Mouse (Mus musculus): ENCODE measurements around the gene Fbxo36. TPM values are rescaled to one million over a fixed set of nuclear protein-coding genes. Genes with fewer than 3 reads are reported as not detected.

Gene Fbxo36
- polyA plus RNA-seq, 1 experiment from 2014 or later = 8.3 TPM

DNA sequence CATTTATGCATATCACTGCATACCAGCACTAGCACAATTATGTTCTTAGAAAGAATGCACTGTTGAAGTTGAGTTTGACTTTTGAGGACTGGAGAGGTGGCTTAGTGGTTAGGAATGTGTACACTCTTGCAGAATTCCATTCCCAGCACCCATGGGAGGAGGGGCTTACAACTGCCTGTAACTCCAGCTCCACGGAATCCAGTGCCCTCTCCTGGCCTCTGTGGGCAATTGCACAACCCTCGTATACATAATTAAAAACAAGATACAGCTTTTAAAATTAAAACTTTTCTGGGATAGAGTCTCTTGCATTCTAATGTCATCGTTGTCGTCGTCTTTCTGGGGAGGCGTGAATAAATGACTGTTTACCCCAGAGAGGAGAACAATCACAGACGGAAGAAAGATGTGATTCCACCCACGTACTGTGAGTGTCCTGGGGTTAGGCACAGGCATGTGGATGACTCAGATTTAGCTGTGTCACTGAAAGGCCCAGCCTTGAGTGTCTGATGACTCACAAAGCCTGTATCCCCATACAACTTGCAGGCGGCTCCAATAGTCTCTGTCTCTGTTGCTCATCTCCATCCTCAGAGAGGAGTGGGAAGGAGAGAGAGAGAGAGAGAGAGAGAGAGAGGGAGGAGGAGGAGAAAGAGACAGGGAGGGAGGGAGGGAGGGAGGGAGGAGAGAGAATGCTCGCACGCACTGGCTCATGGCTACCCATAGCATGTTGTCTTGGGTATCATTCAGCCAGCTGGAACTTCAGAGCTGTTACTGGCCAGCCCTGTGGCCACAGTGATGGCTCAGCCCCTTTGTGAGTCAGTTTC, 41.8 kb downstream of the Fbxo36 start:
- no peaks in the 10 kb centered on the region for H3K27me3 ChIP-seq
- no peaks in the 10 kb centered on the region for H3K4me1 ChIP-seq
- H3K9ac ChIP-seq = no peak overlapping the region
- H3K36me3 ChIP-seq = no peaks in the 10 kb centered on the region
- H3K4me2 ChIP-seq (replicated peaks) = no peak overlapping the region
- H3K9me3 ChIP-seq = peaks cover 4% of the 10 kb centered on the region; the same call in 1 of the 2 replicates
- H3K4me3 ChIP-seq = no peak overlapping the region
- ATAC-seq (ENCODE audit: low FRiP score, low read depth) = no peak
- WGBS = 67% methylated on average over 11 of the region's 11 CpGs
- H3K27ac ChIP-seq = no peak overlapping the region

DNA sequence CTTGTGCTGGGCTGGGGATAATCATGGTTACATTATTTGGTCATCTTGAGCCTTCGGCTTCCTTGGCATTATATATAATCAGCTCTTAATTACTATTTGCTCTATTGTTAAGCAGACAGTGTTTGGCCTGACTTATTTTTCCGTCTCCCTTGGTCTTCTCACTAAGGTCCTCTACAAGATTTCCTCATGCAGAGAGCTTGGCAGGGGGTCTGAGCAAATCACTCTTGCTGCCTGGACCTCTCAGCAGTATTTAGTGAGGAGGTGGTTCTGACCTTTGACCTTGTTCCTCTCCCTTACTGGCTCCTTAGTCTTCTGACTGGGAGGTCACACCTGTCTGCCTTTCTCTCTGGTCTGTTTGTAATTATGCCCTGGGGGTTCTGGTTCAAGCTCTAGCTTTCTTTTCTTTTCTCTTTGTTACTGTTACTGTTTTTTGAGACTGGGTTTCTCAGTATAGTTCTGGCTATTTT, 42.5 kb downstream of the Fbxo36 start:
- no peak overlapping the region for H3K4me2 ChIP-seq (replicated peaks)
- ATAC-seq (ENCODE audit: low FRiP score, low read depth) = no peak
- no peak overlapping the region for H3K27ac ChIP-seq
- peaks cover 4% of the 10 kb centered on the region; the same call in 1 of the 2 replicates for H3K9me3 ChIP-seq
- no peaks in the 10 kb centered on the region for H3K36me3 ChIP-seq
- WGBS = 18% methylated on average over 2 of the region's 2 CpGs
- H3K9ac ChIP-seq = no peak overlapping the region
- H3K4me3 ChIP-seq = no peak overlapping the region
- no peaks in the 10 kb centered on the region for H3K27me3 ChIP-seq
- H3K4me1 ChIP-seq = no peaks in the 10 kb centered on the region

DNA sequence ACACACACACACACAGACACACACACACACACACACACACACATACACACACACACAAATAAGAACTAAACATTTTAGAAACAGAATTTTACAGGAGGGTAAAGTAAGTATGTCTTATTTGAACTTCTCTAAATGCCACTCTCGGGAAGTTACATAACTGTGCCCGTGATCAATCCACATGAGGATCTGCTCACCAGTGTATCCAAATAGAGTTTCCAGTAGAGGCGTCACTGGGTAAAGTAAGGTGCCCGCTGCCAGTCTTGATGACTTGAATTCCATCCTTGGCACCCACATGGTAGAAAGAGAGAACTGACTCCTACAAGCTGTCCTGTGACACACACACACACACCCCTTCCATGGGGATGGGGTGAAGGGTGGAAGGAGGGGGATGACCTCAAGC, 43.3 kb downstream of the Fbxo36 start:
- 85% methylated on average over 4 of the region's 4 CpGs for WGBS
- Histone ChIP-seq H3K27ac (no peak overlapping the region), H3K9me3 (peaks cover 4% of the 10 kb centered on the region; the same call in 1 of the 2 replicates), H3K4me1 (no peaks in the 10 kb centered on the region), H3K27me3 (no peaks in the 10 kb centered on the region), H3K36me3 (no peaks in the 10 kb centered on the region), H3K4me3 (no peak overlapping the region), H3K9ac (no peak overlapping the region), H3K4me2 (replicated peaks) (no peak overlapping the region)
- ATAC-seq (ENCODE audit: low FRiP score, low read depth) = no peak

DNA sequence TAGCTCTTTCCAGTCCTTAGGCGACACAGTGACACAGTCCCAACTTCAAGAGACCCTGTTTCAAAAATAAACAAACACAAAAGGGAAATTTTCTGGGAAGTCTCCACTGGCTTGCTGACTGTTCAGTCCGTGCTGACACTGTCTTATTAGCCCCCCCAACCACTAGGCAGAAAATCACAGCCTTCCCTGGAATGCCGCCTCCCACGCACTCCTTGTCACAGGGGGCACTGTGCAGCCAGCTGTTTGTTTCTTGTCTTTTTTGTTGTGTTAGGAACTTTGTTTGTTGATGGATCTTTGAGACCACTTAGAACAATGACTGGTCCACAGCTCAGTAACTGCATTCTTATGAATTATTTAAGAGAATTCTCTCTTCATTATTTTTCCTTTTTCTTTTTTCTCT, 44.2 kb downstream of the Fbxo36 start:
- Histone ChIP-seq H3K27ac (no peak overlapping the region), H3K4me3 (no peak overlapping the region), H3K36me3 (no peaks in the 10 kb centered on the region), H3K4me2 (replicated peaks) (no peak overlapping the region), H3K27me3 (no peaks in the 10 kb centered on the region), H3K4me1 (no peaks in the 10 kb centered on the region), H3K9me3 (peaks cover 4% of the 10 kb centered on the region; the same call in 1 of the 2 replicates), H3K9ac (no peak overlapping the region)
- no peak for ATAC-seq (ENCODE audit: low FRiP score, low read depth)
- 67% methylated on average over 4 of the region's 4 CpGs for WGBS

DNA sequence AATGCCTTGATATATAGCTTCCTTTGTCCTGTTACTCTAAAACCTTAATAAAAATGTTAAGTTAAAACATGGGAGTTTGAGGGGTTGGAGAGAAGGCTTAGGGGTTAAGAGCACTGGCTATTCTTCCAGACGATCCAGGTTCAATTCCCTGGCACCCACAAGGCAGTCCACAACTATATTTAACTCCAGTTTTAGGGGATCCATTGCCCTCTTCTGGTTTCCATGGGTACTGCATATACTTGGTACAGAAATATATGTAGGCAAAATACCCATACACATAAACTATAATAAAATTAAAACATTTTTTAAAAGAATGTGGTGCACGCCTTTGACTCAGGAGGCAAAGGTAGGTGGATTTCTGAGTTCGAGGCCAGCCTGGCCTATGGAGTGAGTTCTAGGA, 45.5 kb downstream of the Fbxo36 start:
- no peak overlapping the region for H3K4me3 ChIP-seq
- H3K4me2 ChIP-seq (replicated peaks) = no peak overlapping the region
- peaks cover 4% of the 10 kb centered on the region; the same call in 1 of the 2 replicates for H3K9me3 ChIP-seq
- no peaks in the 10 kb centered on the region for H3K4me1 ChIP-seq
- no peak overlapping the region for H3K27ac ChIP-seq
- H3K36me3 ChIP-seq = no peaks in the 10 kb centered on the region
- ATAC-seq (ENCODE audit: low FRiP score, low read depth) = no peak
- no peaks in the 10 kb centered on the region for H3K27me3 ChIP-seq
- no peak overlapping the region for H3K9ac ChIP-seq
- 81% methylated on average over 3 of the region's 3 CpGs for WGBS

DNA sequence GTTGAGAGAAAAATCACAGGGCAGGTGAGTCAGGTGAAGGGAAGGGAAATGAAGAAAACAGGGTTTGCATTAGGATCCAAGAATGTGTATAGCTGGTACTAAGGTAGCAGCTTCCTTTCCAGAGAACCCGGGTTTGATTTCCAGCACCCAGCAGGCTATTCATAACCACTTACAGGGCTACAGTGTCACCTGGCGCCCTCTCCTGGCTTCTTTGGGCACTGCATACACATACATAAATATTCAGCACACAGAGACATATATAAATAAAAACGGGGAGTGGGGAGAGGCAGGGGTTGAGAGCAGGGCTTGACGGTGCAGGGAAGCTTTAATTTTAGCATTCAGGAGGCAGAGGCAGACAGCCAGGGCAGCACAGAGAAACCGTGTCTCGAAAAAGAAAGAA, 46.3 kb downstream of the Fbxo36 start:
- H3K9ac ChIP-seq = no peak overlapping the region
- peaks cover 4% of the 10 kb centered on the region; the same call in 1 of the 2 replicates for H3K9me3 ChIP-seq
- 89% methylated on average over 6 of the region's 6 CpGs for WGBS
- no peak overlapping the region for H3K27ac ChIP-seq
- no peaks in the 10 kb centered on the region for H3K27me3 ChIP-seq
- no peaks in the 10 kb centered on the region for H3K4me1 ChIP-seq
- no peak for ATAC-seq (ENCODE audit: low FRiP score, low read depth)
- H3K4me2 ChIP-seq (replicated peaks) = no peak overlapping the region
- H3K4me3 ChIP-seq = no peak overlapping the region
- no peaks in the 10 kb centered on the region for H3K36me3 ChIP-seq

DNA sequence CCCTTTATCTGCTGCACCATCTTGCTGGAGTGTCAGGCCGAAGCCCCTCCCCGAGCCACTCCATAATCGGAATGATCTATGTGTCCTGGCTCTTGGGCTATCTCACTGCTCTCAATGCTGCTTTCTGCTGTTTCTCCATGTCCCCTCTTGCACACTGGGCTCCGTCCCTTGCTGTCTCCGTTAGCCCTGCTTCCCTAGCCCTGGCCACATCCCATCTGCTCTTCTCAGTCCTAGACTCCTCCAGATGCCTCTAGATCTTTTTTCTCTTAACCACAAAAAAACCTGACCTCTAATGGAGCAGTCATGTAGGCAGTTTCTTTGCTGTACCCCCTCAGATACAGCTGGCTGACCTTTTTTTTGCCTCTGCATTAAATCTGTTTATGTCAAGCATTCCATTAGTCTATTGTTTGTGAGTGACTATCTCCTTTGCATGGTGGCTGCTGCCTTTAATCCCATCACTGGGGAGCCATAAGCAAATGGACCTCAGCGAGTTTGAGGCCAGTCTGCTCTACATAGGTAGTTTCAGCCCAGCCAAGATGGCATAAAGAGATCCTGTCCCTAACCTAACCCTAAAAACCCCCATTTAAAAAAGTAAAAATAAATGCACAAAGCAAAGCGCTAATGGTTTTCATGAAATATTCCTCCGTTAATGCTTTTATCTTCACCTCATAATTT, 49.8 kb downstream of the Fbxo36 start:
- no peak overlapping the region for H3K9ac ChIP-seq
- peaks cover 4% of the 10 kb centered on the region; the same call in 1 of the 2 replicates for H3K9me3 ChIP-seq
- no peak overlapping the region for H3K27ac ChIP-seq
- H3K4me1 ChIP-seq = no peaks in the 10 kb centered on the region
- no peaks in the 10 kb centered on the region for H3K27me3 ChIP-seq
- 66% methylated on average over 8 of the region's 8 CpGs for whole genome bisulfite sequencing
- ATAC-seq (ENCODE audit: low FRiP score, low read depth) = no peak
- no peaks in the 10 kb centered on the region for H3K36me3 ChIP-seq
- H3K4me2 ChIP-seq (replicated peaks) = no peak overlapping the region
- H3K4me3 ChIP-seq = no peak overlapping the region

DNA sequence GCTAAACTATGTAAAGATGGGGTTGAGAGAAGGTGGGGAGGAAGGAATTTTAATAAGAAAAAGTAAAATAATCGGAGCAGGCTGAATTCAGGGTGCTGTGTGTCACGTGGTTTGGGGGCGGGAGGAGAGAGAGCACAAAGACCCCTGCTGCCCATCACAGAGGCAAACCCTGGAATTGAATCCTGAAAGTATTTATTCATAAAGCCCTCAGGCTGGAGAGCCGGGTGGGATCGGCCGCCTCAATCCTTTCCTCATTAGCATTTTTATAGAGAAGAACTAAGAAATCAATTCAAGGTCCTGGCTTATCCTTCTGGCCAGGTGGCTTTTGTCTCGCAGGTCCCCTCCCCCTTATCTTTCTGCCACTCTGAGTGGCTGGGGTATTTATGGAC, 50.4 kb downstream of the Fbxo36 start:
- Histone ChIP-seq H3K4me1 (no peaks in the 10 kb centered on the region), H3K9ac (no peak overlapping the region), H3K36me3 (no peaks in the 10 kb centered on the region), H3K27ac (no peak overlapping the region), H3K4me3 (no peak overlapping the region), H3K27me3 (no peaks in the 10 kb centered on the region), H3K9me3 (peaks cover 4% of the 10 kb centered on the region; the same call in 1 of the 2 replicates), H3K4me2 (replicated peaks) (no peak overlapping the region)
- 29% methylated on average over 7 of the region's 7 CpGs for WGBS
- ATAC-seq (ENCODE audit: low FRiP score, low read depth) = no peak

DNA sequence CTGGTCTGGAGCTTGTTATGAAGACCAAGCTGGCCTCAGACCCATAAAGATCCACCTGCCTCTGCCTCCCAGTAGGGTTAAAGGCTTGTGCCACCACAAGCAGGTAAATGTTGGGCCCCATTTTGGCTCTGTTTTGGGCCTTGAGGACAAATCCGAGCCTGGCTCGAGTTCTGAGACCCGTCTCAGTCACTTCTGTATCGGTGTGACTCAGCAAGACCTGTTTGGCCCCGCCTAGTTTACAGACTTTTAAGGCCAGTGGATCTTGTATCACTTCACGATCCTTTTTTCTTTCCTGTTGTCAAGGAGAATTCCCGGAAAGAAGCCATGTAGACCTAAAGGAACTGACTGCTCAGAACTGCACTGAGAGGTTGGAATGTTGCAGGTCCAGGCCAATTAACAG, 50.9 kb downstream of the Fbxo36 start:
- H3K36me3 ChIP-seq = no peaks in the 10 kb centered on the region
- no peaks in the 10 kb centered on the region for H3K27me3 ChIP-seq
- ATAC-seq (ENCODE audit: low FRiP score, low read depth) = no peak
- H3K4me1 ChIP-seq = no peaks in the 10 kb centered on the region
- H3K9ac ChIP-seq = no peak overlapping the region
- H3K27ac ChIP-seq = no peak overlapping the region
- 80% methylated on average over 7 of the region's 7 CpGs for WGBS
- H3K9me3 ChIP-seq = peaks cover 4% of the 10 kb centered on the region; the same call in 1 of the 2 replicates
- no peak overlapping the region for H3K4me3 ChIP-seq
- no peak overlapping the region for H3K4me2 ChIP-seq (replicated peaks)

DNA sequence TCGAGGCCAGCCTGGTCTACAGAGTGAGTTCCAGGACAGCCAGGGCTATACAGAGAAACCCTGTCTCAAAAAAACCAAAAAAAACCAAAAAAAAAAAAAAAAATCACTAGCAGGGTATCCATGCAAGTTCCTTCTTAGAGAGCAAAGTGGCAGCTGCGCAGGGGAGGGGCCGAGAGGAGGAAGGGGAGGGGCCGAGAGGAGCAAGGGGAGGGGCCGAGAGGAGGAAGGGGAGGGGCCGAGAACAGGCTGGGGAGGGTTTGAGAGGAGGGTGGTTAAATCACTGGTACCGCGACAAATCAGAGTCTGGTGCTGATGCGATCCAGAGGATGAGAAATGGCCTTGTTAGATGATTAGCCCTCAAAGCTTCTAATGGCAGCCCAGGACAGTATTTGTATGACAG, 52.1 kb downstream of the Fbxo36 start:
- 81% methylated on average over 9 of the region's 9 CpGs for WGBS
- H3K9ac ChIP-seq = no peak overlapping the region
- no peaks in the 10 kb centered on the region for H3K27me3 ChIP-seq

DNA sequence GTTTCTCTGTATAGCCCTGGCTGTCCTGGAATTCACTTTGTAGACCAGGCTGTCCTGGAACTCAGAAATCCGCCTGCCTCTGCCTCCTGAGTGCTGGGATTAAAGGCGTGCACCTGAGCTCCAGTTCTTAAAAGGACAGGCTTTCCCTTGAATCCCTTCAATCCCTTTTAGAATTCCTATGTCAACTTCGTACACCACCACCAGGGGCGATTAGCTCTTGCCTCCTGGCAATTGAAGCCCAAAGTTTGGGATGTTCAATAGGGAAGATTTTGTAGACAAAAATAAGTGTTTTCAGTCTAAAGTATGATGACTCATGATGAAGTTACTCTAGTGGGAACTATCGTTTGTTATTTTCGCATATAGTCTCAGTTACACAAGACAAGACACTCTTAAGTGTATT, 57.7 kb downstream of the Fbxo36 start:
- WGBS = 88% methylated on average over 6 of the region's 6 CpGs
- Histone ChIP-seq H3K4me2 (replicated peaks) (no peak overlapping the region), H3K27ac (no peak overlapping the region)

More for the DNA sequence above, 52.1 kb downstream of the Fbxo36 start:
- ATAC-seq (ENCODE audit: low FRiP score, low read depth) = no peak
- H3K9me3 ChIP-seq = no peaks in the 10 kb centered on the region
- no peak overlapping the region for H3K27ac ChIP-seq
- no peaks in the 10 kb centered on the region for H3K36me3 ChIP-seq
- H3K4me3 ChIP-seq = no peak overlapping the region
- no peak overlapping the region for H3K4me2 ChIP-seq (replicated peaks)
- no peaks in the 10 kb centered on the region for H3K4me1 ChIP-seq

DNA sequence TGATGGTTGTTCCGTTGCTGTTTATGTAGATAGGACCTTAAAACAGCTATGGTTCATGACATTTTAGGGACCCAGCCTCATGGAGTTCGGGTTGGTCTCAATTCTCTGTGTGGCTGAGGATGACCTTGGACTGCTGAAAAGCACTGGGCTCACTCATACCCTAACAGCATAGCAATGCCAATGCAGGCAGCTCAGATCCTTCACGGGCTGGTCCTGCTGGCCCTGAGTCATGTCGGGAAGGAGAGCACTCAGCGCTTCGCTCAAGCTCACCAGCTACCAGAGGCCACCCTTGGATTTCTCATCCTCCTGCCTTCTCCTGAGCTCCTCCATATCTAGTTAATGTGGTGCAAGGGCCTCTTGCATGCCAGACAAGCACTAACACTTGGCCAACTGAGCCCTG, 59.5 kb downstream of the Fbxo36 start:
- H3K9ac ChIP-seq = no peak overlapping the region
- H3K36me3 ChIP-seq = no peaks in the 10 kb centered on the region
- H3K4me2 ChIP-seq (replicated peaks) = no peak overlapping the region
- ATAC-seq (ENCODE audit: low FRiP score, low read depth) = no peak
- no peaks in the 10 kb centered on the region for H3K4me1 ChIP-seq
- H3K27me3 ChIP-seq = no peaks in the 10 kb centered on the region
- no peak overlapping the region for H3K27ac ChIP-seq
- H3K9me3 ChIP-seq = no peaks in the 10 kb centered on the region
- WGBS = 93% methylated on average over 6 of the region's 6 CpGs
- H3K4me3 ChIP-seq = no peak overlapping the region

More for the DNA sequence above, 57.7 kb downstream of the Fbxo36 start:
- H3K9ac ChIP-seq = no peak overlapping the region
- ATAC-seq (ENCODE audit: low FRiP score, low read depth) = no peak
- no peaks in the 10 kb centered on the region for H3K4me1 ChIP-seq
- H3K27me3 ChIP-seq = no peaks in the 10 kb centered on the region
- H3K36me3 ChIP-seq = no peaks in the 10 kb centered on the region
- no peak overlapping the region for H3K4me3 ChIP-seq
- H3K9me3 ChIP-seq = no peaks in the 10 kb centered on the region
